Mouse (Mus musculus): ENCODE measurements around the gene 2810021J22Rik.

GRCm38 (mm10) chr11:58927053-58927452 is 60.0 kb downstream of the 2810021J22Rik start:
- TF ChIP-seq POLR2A (IDR thresholded peaks at IDR 0.05; ENCODE audit: control insufficient read depth, extremely low read depth, insufficient read depth, low read length, poor library complexity), result no peak
- no peak for TF ChIP-seq CTCF (IDR thresholded peaks at IDR 0.05; ENCODE audit: borderline replicate concordance, control insufficient read depth, extremely low read depth, insufficient read depth, low read length, poor library complexity)

Data from thymus, adult 2 months (tissue).